Mouse (Mus musculus) lung, postnatal 0 days (tissue): Measurements from ENCODE around the gene Sytl2.

ENCODE experiments used
- CTCF ChIP-seq: IDR thresholded peaks from 2 replicates; pipeline ENCODE4 v1.5.1; 2016; ENCODE audit warnings: antibody characterized with exemption, mild to moderate bottlenecking
- EP300 ChIP-seq: IDR thresholded peaks from 2 replicates; pipeline ENCODE4 v1.6.1; 2016; ENCODE audit warnings: antibody characterized with exemption, mild to moderate bottlenecking, control low read depth

DNA sequence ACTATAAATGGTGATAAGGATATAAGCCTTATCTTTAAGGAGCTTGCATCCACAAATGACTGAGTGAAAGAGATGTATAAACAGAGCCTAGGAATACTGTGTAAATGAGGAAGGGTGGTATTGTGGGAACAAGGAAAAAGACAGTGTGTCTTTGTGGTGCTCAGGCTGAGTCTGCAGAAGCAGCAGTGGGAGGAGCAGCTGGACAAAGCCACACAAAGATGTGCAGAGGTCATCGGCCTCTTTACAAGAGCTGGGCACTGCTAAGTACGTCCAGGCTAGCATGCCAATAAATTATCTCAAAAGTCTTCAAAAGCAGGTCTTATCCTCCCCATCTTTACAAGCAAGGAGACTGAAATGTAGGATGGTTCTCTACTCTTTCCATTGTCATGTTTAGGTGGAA lies 53.9 kb downstream of the Sytl2 start:
- TF ChIP-seq EP300 = no peak
- no peak for TF ChIP-seq CTCF
